Comparison of ENCODE assay signal across 9 mouse cellular contexts in genomic region chr7:118597201-118597600, GRCm38 (mm10). TPM values are rescaled to one million over a fixed set of nuclear protein-coding genes. Genes with fewer than 3 reads are reported as not detected.
DNase-seq lines count a peak whose midpoint lies in the region; ATAC-seq lines count a peak whose summit lies in the region.
"Had no signal": no experiment of that assay in that cellular context is flagged by ENCODE, and none has a peak within 500 bp of the region (broad histone marks: within the 10 kb centered on the region; RNA-seq: fewer than 3 reads in every experiment).

Tmc5 (plus strand) TSS chr7:118597297.

- H3K9ac ChIP-seq in heart, embryonic 11.5 days (ENCODE audit: low read depth, low read length), result 0 out of 2 replicates have a peak within 1 kb of the TSS, but pooled peaks have one; percentile 39
- 0 out of 2 replicates have a peak within 1 kb of the TSS, but pooled peaks have one; percentile 22 for H3K9ac ChIP-seq in embryonic facial prominence, embryonic 13.5 days

- peak within 1 kb of the TSS; percentile 58 for H3K4me2 ChIP-seq in heart, embryonic 11.5 days
- peak within 1 kb of the TSS; percentile 50 for H3K4me2 ChIP-seq in embryonic facial prominence, embryonic 13.5 days

- H3K27ac ChIP-seq in heart, embryonic 11.5 days (ENCODE audit: low read depth, low read length), result no peak within 1 kb of the TSS
- no peak within 1 kb of the TSS for H3K27ac ChIP-seq in embryonic facial prominence, embryonic 13.5 days

- WGBS in heart, embryonic 11.5 days (ENCODE audit: insufficient replicate concordance), result 6% methylated on average over 23 of the region's 23 CpGs
- 4% methylated on average over 23 of the region's 23 CpGs for WGBS in embryonic facial prominence, embryonic 13.5 days
- WGBS in large intestine, adult 2 months, result 13% methylated on average over 23 of the region's 23 CpGs

- no peaks in the 10 kb centered on the region for H3K9me3 ChIP-seq in heart, embryonic 11.5 days (replicated peaks; ENCODE audit: control insufficient read depth, low read length)
- no peaks in the 10 kb centered on the region for H3K9me3 ChIP-seq in embryonic facial prominence, embryonic 13.5 days

- H3K36me3 ChIP-seq in heart, embryonic 11.5 days (ENCODE audit: control insufficient read depth, insufficient read depth, low read length), result no peaks in the 10 kb centered on the region
- H3K36me3 ChIP-seq in embryonic facial prominence, embryonic 13.5 days, result no peaks in the 10 kb centered on the region

- ATAC-seq in heart, embryonic 11.5 days (replicated peaks; ENCODE audit: insufficient number of reproducible peaks, low FRiP score, low TSS enrichment), result no peak
- ATAC-seq in embryonic facial prominence, embryonic 13.5 days (ENCODE audit: insufficient number of reproducible peaks, insufficient read depth, low FRiP score, low TSS enrichment, low read depth), result no peak
- no peak for ATAC-seq in megakaryocyte-erythroid progenitor cell, adult 5-6 weeks (replicated peaks; ENCODE audit: low FRiP score, low TSS enrichment, poor library complexity, severe bottlenecking)

- H3K4me1 ChIP-seq in heart, embryonic 11.5 days (ENCODE audit: control insufficient read depth, insufficient read depth, low read length), result peaks cover 2% of the 10 kb centered on the region; the same call in 1 of the 2 replicates
- peaks cover 37% of the 10 kb centered on the region for H3K4me1 ChIP-seq in embryonic facial prominence, embryonic 13.5 days

- no peak for DNase-seq in heart, adult 8-10 months (ENCODE audit: low spot score)
- DNase-seq in large intestine, adult 2 months (ENCODE audit: low read depth, low spot score), result no peak
- peak; percentile 41 for DNase-seq in retina, embryonic 14.5 days (ENCODE audit: low spot score)
- DNase-seq in urinary bladder, postnatal 14 days (ENCODE audit: low spot score), result no peak
- DNase-seq in gastrocnemius, adult 8-10 months (ENCODE audit: low spot score in 2 of 2), result no peak

- H3K27me3 ChIP-seq in heart, embryonic 11.5 days (ENCODE audit: control insufficient read depth, insufficient read depth, low read length), result peaks cover 85% of the 10 kb centered on the region
- H3K27me3 ChIP-seq in embryonic facial prominence, embryonic 13.5 days, result peaks cover 36% of the 10 kb centered on the region

- peak within 1 kb of the TSS; percentile 32 for H3K4me3 ChIP-seq in heart, embryonic 11.5 days (ENCODE audit: low read depth, low read length)
- peak within 1 kb of the TSS; percentile 19 for H3K4me3 ChIP-seq in embryonic facial prominence, embryonic 13.5 days

RNA-seq across cellular contexts. Expression of gene Tmc5, which starts in this region (rescaled TPM):
- polyA plus RNA-seq in heart, embryonic 11.5 days (2014; fragmentation: Nextera tagmentation; extraction: Ambion mirVana), result 0.10 and 0.25 TPM in 2 replicates
- under 1 TPM; 0.16 to 0.37 (median 0.22) TPM for total RNA-seq in heart, adult 8-10 months (2022)
- polyA plus RNA-seq in embryonic facial prominence, embryonic 13.5 days (2015; fragmentation: Nextera tagmentation; extraction: Ambion mirVana), result 0.24 and 0.36 TPM in 2 replicates
- polyA plus RNA-seq in large intestine, adult 2 months (2012; rRNA removed), result 51.5 and 55.6 TPM in 2 replicates
- total RNA-seq in megakaryocyte-erythroid progenitor cell, adult 5-6 weeks (2014; fragmentation: Nextera tagmentation), result not detected in 2 replicates
- not detected in 2 replicates for total RNA-seq in megakaryocyte-erythroid progenitor cell, adult 5-6 weeks (2017)
- under 1 TPM in 1 of 4 experiments, not detected in 3; 0.11 TPM for total RNA-seq in gastrocnemius, adult 8-10 months (2022)
- polyA plus RNA-seq: spleen, adult 2 months had no signal

Comparison
In these comparisons a context has a peak if more than half of its experiments do, and no peak if none do; other contexts are left out.
1. RNA of gene Tmc5 (polyA plus RNA-seq): 51.5 to 55.6 TPM in large intestine, adult 2 months; 0.24 to 0.36 TPM in embryonic facial prominence, embryonic 13.5 days and 0.10 to 0.25 TPM in heart, embryonic 11.5 days; every median in the first group is over 10 times any median in the second.